Mouse (Mus musculus) erythroblast, embryonic 14.5 days (primary cell): ENCODE measurements around the gene Gtf2a1l.

Experiments
- GATA1 ChIP-seq: IDR thresholded peaks from 2 replicates; pipeline ENCODE4 v1.6.1; 2012; ENCODE audit warnings: low read length, inconsistent platforms, mixed read lengths
- TAL1 ChIP-seq: IDR thresholded peaks from 3 replicates; pipeline ENCODE4 v1.6.1; 2012; ENCODE audit warnings: low read length, inconsistent platforms, mixed read lengths

DNA sequence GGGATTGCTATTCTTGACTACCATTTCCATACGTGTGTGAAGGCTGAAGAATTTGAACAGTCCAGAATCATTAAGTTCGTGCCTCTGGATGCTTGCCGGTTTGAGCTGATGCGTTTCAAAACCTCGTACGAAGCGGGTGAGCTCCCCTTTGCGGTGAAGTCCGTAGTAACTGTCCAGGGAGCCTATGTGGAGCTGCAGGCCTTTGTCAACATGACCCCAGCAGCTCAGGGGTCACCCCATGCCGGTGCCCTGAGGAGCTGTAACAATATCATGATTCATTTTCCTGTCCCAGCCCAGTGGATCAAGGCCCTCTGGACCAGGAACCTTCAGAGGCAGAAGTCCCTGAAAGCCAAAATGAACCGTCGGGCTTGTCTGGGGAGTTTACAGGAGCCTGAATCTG is 31.9 kb upstream of the Gtf2a1l start:
- TF ChIP-seq GATA1 = no peak
- no peak for TF ChIP-seq TAL1
